Mouse (Mus musculus) adrenal gland, postnatal 14 days (tissue): ENCODE measurements around the gene Mical2. TPM values are rescaled to one million over a fixed set of nuclear protein-coding genes. Genes with fewer than 3 reads are reported as not detected.

Experiments used
- DNase-seq: peaks from one replicate; pipeline ENCODE4 v3.0.0; 2021; ENCODE audit warnings: mixed read lengths
- total RNA-seq: library from RNA; stranded (reverse); gene quantifications from 2 replicates; pipeline ENCODE4 v1.2.3, GENCODE M21; 2021

Gene Mical2
- total RNA-seq, 1 experiment from 2014 or later, result 16.5 TPM

GRCm38 (mm10) chr7:112455566-112456110, 230.0 kb downstream of the Mical2 start:
- DNase-seq, result no peak

- no peak for DNase-seq
These were observed 231.7 kb downstream of the Mical2 start for GRCm38 (mm10) chr7:112457373-112457772.

- DNase-seq, result no peak
These were observed 232.3 kb downstream of the Mical2 start for GRCm38 (mm10) chr7:112457920-112458319.

DNA sequence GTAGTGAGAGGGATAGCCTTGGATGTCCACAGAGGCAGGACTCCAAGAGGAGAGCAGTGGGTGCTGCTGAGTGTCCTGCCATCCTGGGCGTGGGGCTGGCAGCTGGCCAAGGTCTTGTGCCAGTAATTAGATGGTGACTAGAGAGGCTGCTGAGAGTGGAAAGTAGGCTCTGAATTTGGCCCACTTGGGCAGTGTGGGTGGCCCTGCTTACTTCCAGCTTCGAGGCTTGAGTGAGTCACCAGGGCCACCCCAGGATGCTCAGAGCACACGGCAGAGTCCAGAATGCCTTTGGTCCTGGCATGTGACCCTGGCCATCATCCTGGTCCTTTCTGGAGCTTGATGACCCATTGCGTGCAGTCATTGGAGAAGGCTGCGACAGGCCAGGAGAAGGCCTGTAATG, 232.8 kb downstream of the Mical2 start:
- DNase-seq, result peak; percentile 75

Other genes with a start within 250 kb of the Mical2 start
- gene Usp47, start 202.4 kb upstream of the Mical2 start, total RNA-seq, result 62.6 and 63.0 TPM in 2 replicates
- 10.3 and 13.7 TPM in 2 replicates for gene Dkk3, start 66.8 kb upstream of the Mical2 start, total RNA-seq
- gene Parva, start 201.6 kb downstream of the Mical2 start, total RNA-seq, result 84.2 and 94.8 TPM in 2 replicates